Mouse (Mus musculus) neutrophil, adult 5-6 weeks (primary cell): ENCODE data around the gene Trp53i11. TPM values are rescaled to one million over a fixed set of nuclear protein-coding genes. Genes with fewer than 3 reads are reported as not detected.

Experiments
- ATAC-seq: fragments of 151-379, 151-347 bp; 2 replicates; pipeline ENCODE4 v1.8.0; 2017; ENCODE audit warnings: mild to moderate bottlenecking, moderate TSS enrichment; ENCODE audit not compliant: insufficient number of reproducible peaks, poor library complexity, low FRiP score, severe bottlenecking; ENCODE audit errors: extremely low read depth
- total RNA-seq: library from RNA; stranded (forward); fragments of 200-1000 nt; gene quantifications from 2 replicates; pipeline ENCODE4 v1.2.3, GENCODE M21; 2017

Gene Trp53i11
- total RNA-seq, 1 experiment from 2014 or later = 132 TPM

DNA sequence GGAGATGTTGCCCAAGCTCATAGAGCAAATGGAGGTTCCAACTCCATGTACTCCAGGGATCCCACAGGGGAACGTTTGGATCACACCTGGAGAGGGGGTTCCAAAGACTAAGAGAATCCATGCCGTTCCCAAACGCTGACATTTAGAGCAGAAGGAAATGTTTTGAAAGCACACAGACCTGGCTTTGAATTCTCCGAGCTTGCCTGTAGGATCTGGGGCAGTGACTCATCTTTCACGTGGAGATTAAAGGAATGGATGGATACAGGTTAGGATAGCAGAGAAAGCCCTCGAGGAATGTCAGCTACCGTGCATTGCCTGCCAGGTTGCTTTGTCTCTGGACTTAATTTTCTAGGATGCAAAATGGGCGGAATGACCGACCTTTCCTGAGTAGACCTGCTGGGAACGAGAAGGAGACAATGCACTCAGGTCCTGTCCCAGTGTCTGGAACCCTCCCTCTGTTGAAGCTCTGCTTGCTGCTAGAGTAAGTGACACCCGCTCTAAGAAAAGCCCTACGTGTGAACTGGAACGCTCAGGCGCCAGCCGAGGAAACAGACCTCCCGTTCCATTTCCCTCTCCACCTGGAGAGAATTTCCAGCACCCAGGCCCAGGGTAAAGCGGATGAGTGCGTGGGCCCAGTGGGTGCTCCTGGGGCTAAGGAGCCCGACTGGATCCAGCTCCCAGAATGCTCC, 17.0 kb upstream of the Trp53i11 start:
- ATAC-seq = no peak

DNA sequence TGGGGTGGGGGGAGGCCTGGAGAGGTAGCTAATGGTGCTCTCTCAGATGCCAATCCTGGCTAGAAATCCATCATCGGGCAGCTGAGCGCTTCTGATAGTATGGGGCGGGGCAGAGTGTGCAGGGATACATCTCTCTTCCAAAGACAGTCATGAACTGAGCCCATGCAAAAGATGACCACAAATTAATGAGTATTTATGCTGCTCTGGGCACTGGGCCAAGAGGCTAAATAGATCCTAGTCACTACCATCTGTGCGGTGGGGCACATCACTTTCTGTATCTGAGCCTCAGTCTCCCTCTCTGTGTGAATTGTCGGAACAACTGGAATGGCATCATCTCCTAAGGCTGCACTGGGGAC, 16.5 kb upstream of the Trp53i11 start:
- no peak for ATAC-seq

DNA sequence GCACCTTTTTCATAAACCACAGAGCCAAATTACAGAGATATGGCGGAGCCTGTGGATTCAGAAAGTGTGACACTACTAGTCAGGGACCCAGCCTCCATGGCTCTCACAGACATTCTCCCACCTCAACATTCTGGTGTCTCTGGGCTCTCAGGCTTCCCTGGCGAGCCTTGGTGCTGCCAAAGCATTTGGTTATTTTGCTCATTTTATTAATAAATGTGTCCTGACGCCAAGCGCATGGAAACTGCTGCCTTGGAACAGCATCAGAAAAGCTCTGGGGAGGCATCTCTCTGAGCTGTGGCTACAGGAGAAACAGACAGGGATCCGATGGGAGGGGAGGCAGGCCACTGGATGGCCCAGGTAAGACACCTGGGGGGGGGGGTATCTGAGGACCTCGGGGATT, 15.4 kb upstream of the Trp53i11 start:
- ATAC-seq = no peak

DNA sequence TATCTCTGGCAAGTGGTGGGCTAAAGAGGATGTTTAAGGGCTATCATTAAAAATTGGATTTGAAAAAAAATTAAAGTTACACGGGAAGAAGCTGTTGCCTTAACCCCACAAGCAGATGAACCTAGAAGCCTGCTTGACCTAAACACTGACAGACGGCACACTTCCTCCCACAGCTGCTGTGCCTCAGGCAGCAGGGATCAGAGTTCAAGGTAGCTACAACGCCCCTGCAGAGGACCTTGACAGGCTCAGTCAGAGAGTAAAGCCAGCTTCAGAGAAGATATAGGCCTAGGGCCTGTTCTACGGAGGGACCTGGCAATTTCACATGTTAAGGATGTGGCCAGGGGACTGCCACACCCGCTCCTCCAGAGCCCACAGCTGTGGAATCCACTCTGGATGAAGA, 14.9 kb upstream of the Trp53i11 start:
- no peak for ATAC-seq

DNA sequence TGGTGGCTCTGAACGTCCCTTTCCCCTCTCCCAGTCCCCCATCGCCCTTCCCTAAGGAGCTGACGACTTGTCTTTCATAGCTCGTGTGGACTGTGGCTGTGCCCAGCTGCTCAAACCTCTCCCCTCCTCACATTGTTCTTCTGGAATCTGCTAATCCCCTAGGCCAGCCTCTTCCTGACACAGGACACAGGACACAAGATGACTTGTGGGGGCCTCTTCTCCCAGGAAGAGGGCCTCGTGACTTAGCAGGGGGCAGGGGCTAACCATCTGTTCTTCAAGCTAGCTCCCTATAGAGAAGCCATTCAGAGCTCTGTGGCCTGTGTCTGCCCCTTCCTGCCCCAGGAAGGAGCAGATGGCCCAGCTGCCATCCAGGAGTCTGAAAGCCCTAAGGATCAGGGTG, 13.2 kb upstream of the Trp53i11 start:
- no peak for ATAC-seq

DNA sequence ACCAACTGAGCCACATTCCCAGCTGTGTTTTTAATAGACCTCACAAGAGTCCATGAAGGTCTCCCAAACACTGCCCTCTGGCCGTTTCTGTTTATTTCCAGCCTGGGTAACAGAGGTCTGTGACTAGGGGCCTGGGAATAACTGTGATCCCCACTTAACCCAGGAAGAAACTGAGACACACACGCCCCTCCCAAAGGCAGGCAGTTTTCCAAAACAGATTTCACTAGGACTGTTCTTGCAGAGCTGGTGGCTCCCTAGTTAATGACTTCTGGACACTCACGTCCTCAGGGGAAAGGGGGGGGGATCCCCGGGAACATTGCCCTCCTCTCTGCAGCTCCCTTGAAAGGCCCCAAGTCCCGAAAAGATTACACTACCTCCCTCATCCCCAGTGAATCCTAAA, 12.1 kb upstream of the Trp53i11 start:
- no peak for ATAC-seq

DNA sequence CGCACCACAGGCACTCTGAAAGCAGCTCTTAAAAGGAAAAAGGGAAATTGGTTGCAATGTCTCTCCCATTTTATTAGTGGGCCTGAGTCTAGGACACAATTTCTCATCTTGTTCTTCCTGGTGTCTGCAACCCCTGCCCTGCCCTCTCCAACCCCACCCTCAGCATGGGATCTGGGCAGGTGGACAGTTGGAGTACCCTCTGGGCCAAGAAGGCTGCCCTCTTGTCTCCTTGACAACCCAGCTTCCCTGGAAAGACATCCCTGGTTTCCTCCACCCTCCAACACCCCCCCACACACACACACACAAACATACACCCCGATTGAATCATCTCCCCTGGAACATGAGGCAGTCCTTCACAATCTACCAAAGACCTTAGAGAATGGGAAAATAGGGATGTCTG, 11.6 kb upstream of the Trp53i11 start:
- ATAC-seq = no peak

DNA sequence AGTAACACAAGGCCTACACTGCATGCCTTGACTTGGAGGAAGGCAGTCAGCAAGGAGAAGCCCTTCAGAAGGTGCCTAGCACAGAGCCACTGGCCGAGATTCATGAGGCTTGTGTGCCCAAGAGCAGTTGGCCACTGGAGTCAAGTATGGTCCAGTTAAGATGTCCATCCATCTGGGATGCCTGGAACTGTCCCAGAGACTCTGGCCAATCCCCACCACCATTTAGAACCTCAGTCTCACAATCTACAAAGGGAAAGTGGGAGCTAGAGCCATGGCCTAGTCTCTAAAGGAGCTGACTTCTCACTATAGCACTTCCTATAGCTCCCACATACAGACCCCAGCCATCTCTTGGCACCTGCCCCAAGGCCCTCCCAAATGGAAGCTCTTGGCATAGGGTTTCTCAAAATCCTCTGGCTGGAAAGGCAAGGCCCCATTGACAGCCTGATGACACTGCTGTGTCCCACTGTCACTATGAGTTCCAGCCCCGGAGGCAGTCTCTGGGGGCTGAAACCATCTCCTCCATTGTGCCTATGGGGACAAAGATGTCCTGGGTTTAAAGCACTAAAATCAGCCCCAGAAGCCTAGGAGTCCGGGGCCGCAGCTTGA, 11.1 kb upstream of the Trp53i11 start:
- no peak for ATAC-seq

DNA sequence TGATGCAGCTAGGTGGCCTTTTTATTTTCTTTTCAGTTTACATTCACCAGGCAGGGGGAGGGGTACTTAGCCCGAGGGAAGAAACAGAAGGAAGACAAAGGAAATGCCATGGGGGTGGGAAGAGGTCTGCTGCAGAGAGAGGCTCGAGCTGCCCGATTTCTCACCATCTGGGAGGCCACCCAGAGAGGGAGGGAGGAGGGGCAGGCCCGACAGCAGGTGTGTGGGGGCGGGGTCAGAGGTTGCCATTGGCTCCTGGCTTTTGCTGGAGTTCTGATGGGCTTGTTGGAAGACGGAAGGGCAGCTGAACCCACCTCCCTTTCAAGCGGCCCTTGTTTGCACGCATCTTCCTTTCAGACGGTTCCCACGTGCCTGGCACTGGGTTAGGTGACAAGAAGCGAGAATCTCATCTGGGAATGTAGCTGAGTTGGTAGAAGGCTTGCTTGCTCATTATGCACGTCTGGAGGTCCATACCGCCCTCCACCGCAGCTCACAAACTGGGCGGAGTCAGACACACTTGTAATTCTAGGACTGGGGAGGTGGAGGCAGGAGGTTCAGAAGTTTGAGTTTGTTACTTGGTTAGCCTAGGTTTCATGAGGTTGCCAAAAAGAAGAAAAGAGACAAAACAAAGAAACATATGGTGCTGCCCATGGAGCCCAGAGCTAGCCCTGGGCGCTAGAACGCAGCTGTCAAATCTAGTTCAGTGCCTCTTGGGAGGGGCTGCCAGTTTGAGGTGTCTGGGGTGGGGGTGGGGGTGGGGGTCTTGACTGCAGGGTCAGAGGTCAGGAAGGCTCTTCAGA, 10.3 kb upstream of the Trp53i11 start:
- ATAC-seq = no peak

DNA sequence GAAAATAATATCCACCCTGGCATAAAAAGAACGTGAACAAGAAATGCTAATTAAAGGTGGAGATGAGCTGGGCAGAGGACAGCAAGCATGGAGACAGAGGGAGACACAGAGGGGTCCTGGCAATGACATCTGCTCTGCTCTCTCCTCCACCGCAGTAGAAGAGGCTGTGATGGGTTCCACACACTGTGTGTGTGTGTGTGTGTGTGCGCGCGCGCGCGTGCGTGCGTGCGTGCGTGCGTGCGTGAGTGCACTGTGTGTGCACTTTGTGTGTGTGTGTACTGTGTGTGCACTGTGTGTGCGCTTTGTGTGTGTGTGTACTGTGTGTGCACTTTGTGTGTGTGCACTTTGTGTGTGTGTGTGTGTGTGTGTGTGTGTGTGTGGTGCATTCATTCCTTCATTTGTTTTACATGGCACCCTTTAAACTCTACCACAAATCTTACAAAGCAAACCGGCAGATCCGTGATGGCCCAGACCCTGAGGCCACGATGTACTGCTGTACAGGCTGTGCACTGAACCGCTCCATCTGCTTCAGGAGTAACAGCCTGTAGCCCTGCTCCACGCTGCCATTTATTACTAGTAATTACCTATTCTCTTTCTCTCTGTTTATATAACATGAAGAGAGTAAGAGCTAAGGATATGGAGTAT, 9.6 kb upstream of the Trp53i11 start:
- ATAC-seq = no peak

DNA sequence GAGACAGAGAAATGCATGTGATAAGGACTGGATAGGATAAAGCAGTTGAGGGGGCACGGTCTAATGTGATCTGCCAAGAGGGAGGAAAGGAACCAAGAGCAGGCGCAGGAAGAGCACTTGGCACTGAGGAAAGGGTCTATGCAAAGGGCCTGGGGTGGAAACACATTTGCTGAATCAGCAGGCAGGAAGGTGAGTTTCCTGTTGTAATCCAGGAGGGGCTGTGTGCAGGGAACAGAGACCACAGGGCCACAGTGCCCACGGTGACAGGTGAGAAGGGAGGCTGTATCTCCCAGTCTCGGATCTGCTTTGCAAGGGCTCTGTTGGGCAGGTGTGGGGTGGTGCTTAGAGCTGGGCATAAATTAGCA, 9.1 kb upstream of the Trp53i11 start:
- no peak for ATAC-seq

DNA sequence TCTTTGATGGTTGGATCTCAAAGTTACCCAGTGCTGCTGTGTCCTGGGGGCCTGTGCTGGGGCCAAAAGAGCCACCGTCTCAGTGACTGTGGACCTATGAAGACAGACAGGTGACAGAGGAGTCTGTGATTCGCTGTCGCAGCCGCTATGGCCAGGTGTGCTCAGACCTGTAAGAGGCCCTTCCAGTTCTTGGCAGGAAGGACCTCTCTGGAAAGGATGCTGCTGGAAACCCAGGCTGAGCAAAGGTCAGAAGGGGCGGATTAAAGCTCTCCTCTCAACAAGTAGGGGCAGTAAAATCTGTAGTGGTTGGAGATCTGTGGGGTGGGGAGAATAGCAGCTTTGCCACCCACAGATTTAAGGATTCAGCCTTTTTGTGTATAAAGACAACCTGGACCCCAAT, 7.7 kb upstream of the Trp53i11 start:
- no peak for ATAC-seq

DNA sequence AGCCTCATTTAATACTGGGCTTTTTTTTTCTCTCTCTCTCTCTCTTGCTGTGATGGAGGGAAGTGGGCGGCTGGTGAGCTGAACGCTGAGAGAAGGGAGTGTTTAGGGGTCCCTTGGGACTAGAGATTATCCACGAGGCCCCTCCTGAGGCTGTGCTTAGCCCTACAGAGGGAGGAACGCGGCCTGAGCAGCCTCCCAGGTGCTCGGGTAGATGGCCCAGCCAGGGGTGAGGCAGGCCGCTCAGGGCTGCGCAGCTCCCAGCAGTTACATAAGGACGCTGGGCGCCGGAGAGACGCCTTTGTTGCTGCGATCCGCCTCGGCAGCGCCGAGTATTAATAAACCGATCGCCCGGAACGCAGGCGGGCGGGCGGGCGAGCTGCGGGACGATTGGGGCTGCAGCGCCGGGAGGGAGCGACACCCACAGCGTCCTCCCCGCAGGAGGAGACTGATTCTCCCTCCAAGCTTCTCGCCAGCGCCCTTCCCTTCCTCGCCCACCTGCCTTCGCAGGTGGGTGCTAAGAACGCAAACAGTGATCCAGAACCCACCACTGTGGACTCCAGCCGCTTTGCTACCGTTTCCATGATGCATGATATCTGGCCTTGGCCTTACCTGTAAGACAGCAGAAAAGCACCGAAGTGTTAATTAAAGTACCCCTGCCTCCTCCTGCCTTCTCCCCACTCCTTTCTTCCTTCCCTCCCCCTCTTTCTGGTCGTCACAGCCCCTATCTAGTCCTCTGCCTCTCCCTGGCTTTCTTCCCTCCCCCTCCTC, 7.1 kb upstream of the Trp53i11 start:
- peak; percentile 47; the same call in 1 of the 2 replicates for ATAC-seq

DNA sequence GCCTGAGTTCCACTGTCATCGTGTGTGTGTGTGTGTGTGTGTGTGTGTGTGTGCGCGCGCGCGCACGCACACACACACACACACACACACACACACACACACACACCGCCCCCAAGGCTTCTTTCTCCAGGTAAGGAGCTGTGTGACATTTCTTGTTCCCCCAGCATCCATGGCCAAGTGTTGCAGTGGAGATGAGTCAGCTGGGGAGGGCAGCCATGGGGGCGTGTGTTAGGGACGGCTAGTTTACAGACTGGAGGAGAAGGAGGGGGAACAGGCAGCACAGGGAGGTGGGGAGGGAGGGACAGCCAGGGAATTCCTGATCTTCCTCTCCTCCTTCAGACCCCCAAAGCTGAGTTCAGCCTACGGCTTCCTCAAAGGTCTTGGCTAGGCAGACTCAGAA, 4.5 kb upstream of the Trp53i11 start:
- no peak for ATAC-seq

DNA sequence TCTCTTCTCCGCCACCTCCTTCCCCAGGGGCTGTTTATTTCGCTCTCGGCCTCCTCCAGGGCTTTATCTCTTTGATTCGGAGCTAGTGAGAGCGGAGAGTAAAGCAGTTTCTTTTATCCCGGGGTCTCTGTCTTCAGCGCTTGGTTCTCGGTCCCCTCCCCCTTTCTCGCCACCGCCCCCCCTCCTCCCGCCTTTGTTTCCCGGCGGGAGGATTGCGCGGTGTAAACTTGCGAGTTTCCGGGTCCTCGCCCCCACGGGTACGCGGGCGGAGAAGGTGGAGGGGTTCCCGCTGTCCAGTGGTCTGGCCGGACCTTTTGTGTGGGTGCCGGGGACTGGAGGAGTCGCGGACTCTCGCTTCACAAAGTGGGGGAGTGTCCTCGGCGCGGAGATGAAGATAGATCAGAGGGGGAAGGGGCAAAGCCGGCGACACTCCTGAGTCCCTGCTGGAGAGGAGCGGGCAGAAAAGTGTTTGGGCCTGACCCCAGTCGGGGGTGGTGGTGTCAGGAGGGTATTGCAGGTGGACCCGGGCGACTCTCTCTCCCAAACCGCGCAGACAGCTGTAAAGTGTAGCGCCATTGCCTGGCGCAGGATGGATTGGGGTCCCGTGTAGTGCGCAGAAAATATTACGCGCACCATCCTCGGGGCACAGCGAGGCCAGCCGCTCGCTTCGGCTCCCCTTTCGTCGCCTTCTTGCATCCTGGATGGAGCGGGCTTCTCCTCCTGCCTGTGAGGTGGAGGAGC, 842 bp downstream of the Trp53i11 start:
- no peak for ATAC-seq

DNA sequence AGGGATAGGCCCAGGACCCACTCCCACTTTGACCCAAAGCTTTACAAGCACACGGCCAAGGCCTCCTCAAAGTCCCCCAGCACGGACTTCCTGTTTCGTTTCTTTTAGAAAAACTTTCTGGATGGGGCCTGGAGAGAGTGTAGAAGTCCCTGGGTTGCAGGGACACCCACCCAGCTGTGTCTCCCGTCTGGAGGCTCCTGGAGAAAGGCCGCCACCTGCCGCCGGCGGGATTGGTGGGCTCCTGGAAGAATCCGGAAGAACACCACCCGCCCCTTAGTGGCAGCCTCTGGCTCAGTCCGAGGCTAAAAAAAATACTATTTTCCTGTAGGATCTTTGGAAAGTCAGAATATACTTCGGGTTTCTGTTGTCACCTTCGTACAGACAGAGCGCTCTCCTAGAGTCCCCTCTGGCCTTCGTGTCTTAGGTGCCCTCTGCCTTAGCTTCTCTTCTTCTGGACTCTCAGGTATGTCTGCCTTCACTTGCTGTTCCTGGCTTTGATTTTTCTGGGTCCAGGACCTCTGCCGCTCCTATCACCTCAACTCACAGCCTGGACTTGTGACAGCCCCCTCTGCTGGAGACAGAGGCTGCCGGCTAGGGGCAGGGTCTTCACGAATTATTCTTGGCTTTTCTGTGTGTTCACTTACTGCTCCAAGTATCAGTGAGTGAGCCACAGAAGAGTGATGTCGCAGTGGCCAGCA, 1.6 kb downstream of the Trp53i11 start:
- no peak for ATAC-seq

DNA sequence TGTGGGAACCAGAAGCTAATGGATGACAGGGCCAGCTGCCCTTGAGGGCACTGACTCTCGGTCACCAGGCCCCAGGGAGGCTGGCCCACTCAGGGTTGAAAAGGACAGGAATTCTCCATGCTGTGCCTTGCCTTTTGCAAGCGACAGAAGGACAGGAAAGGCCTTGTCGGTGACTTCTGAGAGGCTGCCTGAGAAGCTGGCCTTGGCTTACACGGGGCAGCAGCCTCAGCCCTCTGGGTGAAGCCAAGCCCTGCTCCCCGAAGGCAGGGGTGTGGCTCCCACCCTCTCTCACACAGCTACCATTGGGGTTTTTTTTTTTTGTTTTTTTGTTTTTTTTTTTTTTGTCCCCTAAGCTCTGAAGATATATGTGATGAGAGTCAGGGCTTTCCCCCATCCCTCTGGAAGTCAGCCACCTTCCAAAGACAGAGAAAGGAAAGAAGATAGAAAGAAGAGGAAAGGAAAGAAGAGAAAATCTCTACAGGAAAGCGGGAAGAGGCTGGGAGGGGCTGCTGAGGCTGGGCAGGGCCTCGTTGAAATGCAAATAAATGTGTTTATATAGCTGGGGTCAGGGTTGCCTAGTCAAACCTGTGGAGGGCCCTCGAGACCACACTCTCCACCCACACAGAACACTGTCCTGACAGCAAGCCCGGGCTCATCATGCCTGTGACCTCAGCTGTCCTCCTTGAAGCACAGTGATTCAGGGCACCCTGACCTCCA, 3.6 kb downstream of the Trp53i11 start:
- peak; percentile 20; the same call in 1 of the 2 replicates for ATAC-seq
